Mouse (Mus musculus) ES-E14 (cell line): ENCODE measurements around the gene Smim12.

Experiments
- ZC3H11A ChIP-seq: IDR thresholded peaks from 2 replicates; pipeline ENCODE4 v1.6.1; 2012; ENCODE audit warnings: low read depth, mild to moderate bottlenecking, inconsistent platforms, low read length, borderline replicate concordance
- ZNF384 ChIP-seq: IDR thresholded peaks from 2 replicates; pipeline ENCODE4 v1.6.1; 2012; ENCODE audit warnings: low read depth, low read length, inconsistent platforms

- TF ChIP-seq ZNF384 (no peak), ZC3H11A (no peak)
Observed at GRCm38 (mm10) chr4:127235742-127236487, 7.7 kb upstream of the Smim12 start.
